Mouse (Mus musculus): ENCODE results near the gene Ppef1.
"Not testable (repeated sequence)": the region's sequence is repeated elsewhere in the genome, so short reads cannot be mapped to it uniquely, and the experiment has no call there.

The Ppef1 gene

DNA sequence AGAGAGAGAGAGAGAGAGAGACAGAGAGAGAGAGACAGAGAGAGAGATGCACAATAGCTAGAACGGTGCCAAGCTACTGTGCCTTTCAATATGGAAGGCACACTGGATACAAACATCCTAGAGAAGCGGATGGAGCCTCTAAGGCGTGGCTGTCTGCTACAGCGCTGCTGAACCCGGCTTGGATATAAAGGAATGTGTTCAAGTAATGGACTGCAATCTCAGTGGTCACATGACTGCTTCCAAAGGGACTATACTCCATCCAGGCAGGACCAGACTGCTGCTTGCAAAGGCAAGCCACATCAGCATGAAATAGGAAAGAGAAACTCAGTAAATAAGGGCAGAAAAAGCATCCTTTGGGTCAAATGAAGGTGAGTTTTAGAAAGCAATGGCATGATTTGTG lies at the start of gene Ppef1:
TSS of gene Ppef1 (minus strand) at position 116 of the 400 bp plus-strand sequence.
- no peak for DNase-seq (ENCODE audit: low spot score)

DNA sequence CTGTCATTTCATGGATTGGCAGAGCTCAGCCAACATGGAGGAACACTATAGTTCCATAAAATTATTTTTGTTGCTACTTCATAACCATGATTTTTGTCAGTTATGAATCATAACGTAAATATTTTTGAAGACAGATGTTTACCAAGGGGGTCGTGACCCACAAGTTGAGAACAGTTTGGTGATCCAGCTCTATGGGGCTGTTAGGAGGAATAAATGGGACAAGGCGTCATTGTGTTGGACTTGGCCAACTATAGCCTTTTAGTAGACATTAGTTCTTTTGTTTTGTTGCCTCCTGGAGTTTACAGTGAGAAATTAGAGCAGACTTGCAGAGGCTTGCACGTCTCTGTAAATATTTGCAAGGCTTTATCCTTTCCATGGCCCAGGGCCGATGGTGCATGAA lies 46.7 kb upstream of the Ppef1 start:
- DNase-seq (ENCODE audit: low spot score), result no peak

DNA sequence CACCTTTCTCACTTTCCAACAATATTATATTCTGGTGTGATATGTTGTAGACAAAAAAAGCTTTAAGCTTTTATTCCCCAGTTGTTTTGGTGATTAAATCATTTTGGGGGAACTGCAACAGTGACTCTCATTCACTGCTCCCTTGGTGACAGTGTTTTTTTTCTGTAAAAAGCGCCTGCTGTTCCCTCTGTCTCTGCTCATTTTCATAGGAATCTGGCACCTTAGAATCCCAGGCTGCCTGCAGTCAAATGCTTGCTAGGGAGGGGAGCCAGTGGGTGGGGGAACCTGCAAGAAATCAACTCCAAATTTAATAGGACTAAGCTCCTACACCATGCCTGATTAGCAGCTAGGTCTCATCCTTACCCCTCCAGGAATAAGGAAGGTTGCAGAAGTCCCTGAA lies 37.5 kb upstream of the Ppef1 start:
- DNase-seq (ENCODE audit: low spot score), result peak; percentile 19

DNA sequence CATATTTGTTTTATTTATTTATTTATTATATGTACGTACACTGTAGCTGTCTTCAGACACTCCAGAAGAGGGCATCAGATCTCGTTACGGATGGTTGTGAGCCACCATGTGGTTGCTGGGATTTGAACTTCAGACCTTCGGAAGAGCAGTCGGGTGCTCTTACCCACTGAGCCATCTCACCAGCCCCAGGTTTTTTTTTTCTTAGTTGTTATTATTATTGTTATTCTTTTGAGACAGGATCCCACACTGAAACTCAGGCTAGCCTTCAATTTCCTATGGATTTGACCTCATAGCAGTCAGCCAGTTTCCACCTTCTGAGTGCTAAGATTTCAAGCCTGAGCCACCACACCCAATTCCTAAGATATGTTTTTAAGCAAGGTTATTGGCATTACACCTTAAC lies 34.1 kb upstream of the Ppef1 start:
- not testable (repeated sequence) for DNase-seq (ENCODE audit: low spot score)

DNA sequence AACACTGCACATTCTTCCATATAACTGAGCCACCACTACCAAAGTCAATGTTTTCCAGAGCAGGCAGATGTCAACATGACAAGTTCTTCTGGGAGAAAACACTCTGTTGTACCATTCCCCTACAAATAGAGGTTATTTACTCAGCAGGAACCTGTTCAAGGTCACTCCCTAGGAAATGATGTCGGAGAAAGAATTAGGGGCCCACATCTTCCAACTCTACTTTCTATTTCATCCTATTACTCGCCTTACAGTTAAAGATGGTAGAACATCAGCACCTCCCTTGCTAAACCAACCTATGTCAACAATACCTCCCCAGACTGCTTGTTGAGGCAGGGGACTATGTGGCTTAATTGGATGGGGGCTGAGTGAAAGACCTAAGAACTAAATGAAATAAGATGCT lies 32.1 kb upstream of the Ppef1 start, which contains the start of gene Rs1:
TSS of gene Rs1 (plus strand) at position 301 of the 400 bp plus-strand sequence.
- DNase-seq (ENCODE audit: low spot score), result no peak

DNA sequence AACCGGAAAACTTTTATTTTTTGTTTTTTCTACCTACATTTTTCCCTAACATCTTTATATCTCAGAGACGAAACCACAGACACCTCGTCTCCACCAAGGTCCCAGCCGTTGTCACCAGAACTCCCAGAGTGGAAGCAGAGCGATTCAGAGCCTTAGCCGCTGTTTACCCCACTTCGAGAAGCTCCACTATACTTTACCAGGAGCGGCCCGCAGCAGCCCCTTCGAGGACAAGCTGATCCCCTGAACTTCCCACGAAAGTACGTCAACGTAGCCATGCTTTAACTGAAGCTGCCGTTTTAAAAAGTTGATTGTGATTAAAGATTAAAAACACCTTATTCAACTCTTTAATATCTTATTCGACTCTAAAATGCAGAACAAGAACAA lies 30.7 kb upstream of the Ppef1 start:
- no peak for DNase-seq (ENCODE audit: low spot score)

DNA sequence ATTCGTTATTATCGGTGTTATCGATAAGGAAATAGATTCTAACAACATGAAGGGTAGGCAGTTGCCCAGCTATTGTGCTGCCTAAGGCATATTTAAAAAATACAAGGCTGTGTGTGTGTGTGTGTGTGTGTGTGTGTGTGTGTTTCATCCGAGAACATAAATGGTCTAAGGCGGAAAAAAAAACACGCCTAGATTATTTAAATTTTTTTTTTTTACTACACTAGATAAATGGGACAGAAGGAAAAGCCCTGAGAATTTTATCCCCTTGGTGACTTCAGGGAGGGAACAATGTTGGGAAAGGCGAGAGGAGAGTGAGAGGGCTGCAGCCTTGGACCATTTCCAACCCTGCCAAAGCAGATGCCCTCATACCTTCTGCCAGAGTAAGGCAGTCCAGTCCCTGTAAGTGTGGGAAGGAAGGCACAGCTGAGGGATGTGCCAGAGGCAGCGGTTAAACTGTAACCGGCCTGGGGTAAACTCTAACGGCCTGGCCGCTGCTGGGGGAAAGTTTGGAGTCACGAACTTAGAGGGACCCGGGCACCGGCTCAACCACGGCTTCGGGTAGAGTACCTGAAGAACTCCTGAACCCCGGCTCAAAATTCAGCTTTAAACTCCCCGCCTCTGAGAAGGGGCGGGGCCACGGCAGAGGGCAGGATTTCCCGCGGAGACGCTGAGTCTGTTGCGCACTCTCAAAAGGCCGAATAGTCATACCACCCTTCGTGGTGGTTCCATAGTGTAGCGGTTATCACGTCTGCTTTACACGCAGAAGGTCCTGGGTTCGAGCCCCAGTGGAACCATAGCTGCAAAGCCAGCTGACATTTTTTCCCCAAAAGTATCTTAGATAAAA lies 30.0 kb upstream of the Ppef1 start:
- DNase-seq (ENCODE audit: low spot score), result peak; percentile 89

DNA sequence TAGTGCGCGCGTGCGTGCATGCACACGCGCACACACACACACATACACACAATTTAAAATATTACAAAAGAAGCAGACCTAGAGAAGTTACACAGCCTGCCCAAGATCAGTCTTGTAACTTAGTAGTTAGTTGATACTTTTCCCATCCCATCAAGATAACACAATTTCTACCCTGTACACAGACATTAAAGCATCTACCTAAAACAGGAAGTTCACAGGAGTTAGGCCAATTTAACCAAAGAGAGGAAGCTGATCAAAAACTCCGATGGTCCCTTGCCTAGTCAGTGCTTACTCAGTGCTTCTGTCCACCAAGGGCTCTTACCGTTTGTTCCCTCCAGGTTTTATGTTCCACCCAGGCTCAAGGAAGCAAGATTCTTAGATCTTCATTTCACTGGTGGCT lies 15.2 kb upstream of the Ppef1 start:
- DNase-seq (ENCODE audit: low spot score), result no peak

DNA sequence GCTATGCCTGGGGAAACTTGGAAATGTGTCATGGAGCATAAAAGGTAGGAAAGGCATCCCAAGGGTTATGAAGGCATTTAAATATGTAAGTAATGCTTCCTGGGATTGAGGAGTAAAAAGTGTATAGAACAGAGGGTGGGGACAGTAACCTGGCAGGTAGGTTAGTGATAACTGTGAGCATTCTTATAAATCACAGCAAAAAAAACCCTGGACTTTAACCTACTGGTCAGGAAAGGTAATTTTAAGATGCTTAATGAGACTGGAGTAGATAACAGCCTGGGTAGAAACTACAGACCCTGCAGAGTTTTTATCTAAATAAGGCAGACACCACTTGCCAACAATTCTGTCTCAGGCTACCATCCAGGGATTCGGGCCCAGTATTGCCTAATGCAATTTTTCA lies 13.1 kb upstream of the Ppef1 start:
- DNase-seq (ENCODE audit: low spot score), result no peak

DNA sequence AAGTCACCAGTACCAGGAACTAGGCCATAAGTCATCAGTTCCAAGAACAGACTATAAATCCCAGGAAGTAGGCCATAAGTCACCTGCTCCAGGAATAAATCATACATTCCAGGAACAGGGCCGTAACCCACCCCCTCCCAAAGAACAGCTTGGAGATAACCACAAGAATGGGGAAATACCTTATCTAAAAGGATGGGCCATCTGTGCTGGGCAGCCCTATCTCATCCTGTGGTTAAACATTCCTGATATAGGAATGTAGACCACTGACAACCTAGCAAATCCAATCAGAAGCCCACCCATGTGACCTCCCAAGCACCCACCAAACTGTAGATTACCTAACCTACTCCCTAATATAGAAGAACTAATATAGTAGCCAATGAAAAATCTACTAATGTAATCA lies 9.8 kb upstream of the Ppef1 start:
- no peak for DNase-seq (ENCODE audit: low spot score)

DNA sequence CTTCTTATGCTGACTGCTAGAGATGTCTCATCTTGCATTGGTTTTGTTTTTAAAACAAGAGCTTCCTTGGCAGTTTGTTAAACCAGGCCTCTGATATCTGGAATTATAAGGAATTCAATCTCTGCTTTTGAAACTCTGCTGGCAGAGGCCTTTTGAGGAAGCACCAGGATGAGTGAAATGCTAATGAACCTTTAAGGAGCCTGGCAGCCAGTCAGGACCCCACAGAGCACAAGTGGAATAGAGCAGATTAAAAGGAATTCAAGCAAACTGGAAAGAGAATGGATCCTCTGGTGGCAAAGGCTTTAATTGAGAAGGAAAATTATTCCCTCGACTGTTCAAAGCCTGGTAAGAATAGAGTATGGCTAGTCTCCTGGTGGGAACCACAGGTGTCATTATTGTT lies 36.4 kb downstream of the Ppef1 start:
- no peak for DNase-seq (ENCODE audit: low spot score)

DNA sequence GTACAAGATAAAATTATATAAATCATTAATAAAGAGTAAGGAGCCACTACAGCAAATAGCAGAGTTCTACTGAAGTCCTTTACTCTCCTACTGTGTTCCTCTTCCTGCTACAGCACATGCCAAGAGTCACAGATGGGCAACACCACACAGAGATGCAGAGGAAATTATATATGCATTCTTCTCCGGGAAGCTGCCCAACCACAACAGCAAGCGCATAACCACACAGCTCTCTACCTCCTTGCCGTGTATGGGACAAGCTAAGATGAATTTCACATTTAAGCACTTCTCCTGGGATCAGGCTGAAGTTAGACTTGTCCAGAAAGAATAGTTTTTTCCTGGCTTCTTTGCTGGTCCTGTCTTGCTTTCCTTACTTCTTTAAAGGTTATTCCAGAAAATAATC lies 44.0 kb downstream of the Ppef1 start:
- DNase-seq (ENCODE audit: low spot score), result no peak

DNA sequence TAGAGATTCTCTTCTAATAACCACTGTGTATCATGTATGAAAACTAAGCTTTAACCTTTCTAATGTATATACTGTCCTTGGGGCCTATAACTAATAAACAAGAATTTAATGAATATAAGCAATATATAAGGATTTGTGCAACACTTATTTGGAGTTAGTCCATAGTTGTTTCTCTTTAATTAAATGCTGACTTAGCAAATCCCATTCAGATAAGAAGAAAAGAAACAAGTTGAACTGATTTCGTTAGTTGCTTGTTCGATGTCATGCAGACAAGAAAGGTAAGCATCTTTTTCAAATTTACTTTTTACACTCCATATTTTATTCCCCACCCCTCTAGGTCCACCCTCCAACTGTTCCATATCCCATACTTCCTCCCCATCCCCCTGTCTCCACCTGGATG lies 45.5 kb downstream of the Ppef1 start:
- no peak for DNase-seq (ENCODE audit: low spot score)

DNA sequence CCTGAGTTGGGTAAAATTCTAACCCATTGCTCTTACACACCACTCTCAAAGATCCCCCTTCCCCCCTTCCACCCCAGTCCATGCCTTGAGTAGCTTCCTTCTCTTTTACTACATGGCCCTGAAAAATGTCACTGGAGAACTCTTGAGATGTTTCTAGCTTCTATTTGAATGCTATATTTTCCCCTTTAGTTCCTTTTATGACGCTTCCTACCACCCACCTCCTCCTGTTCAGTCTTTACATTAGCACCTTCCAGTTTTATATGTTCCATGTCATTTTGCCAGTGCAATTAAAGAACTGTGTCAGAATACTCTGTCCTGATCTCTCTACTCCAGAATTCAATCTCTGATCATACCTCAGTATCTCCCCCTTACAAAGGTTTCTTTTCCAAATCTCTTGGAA lies 65.6 kb downstream of the Ppef1 start:
- DNase-seq (ENCODE audit: low spot score), result no peak

DNA sequence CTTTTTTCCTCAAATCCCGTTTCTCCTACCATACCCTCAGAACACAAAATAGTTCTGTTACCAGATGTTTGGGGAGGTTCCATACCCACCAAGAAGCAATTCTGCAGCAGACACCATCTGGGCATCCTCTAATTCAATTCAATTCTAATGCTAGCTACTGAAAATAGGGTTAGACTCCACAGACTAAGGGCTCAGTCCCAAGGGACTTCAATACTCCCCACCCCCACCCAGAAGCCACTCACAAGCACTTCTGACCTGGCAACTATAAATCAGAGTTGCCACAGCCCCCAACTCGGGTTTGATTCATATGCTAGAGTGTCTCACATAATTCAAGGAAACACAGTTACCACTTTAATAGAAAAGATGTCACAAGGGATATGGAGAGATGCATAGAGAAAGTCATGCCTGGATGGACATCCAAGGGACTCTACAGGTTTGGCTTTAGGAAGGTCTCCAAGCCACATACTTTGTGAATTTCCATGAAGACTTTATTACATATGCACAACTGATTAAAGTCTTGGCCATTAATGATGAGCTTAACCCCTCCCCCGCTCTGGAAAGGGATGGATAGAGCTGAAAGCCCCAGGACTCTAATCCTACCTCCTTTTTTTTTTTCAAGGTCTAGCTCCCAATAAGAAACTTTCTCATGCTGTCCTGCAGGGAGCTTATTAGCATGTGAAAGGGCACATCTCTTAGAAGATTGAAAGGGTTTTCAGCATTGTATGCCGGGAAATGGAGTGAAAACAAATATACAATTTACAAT lies 124.5 kb downstream of the Ppef1 start:
- DNase-seq (ENCODE audit: low spot score), result no peak

DNA sequence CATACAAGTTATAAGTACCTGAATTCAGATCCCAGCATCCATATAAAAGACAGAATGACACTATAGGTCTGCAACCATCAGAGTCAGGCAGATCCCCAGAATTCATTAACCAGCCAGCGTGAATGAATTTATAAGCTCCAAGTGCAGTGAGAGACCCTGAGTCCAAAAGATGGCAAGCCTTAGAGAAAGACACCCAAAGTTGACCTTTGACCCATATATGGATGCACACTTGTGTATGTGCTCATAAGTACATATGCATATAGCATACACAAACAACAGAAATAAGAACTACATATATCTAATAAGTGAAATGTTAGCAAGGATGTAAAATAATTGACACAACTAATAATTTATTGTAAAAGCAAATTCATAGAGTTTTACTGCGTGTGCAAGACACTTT lies 125.1 kb downstream of the Ppef1 start:
- no peak for DNase-seq (ENCODE audit: low spot score)

DNA sequence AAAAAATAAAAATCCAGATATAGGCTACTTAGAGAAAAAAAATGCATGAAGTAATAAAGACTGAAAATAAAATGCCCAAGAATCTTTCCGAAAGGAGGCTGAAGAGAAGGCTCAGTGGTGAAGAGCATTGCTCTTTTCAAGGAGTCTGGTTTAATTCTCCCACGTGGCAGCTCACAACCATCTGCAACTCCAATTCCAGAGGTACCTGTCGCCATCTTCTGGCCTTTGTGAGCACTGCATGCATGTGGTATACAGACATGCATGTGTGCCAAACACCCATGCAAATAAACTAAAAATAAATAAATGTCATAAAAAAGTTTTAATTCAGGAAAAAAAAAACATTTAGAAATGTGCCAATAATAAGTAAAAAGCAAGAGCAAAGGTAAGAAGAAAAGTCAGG lies 125.7 kb downstream of the Ppef1 start:
- DNase-seq (ENCODE audit: low spot score), result no peak

DNA sequence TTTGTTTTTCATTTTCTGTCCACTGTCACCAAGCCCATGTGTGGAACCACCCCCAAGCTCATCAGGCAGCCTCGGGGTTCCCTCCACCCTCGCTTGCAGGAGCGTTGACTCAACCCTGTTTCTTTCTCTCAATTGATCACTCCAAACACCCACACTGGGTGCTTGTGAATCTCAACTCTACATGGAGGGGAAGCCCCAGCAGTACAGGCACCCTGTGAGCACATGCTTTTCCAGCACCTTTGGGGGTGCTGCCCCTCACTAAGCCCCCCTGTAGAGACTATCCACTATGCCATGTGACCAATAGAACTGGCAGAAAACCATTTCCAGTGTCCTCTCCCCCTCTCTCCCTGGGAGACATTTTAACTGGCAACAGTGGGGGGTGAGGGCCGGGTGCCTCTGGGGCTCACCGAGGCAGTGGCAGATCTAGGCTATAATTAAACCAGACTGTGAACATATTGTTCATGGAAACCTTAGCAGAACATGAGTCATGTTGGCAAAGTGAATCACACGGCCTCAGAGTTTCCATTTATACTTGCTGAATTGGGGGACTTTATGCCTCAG lies 131.5 kb downstream of the Ppef1 start:
- peak; percentile 43 for DNase-seq (ENCODE audit: low spot score)

DNA sequence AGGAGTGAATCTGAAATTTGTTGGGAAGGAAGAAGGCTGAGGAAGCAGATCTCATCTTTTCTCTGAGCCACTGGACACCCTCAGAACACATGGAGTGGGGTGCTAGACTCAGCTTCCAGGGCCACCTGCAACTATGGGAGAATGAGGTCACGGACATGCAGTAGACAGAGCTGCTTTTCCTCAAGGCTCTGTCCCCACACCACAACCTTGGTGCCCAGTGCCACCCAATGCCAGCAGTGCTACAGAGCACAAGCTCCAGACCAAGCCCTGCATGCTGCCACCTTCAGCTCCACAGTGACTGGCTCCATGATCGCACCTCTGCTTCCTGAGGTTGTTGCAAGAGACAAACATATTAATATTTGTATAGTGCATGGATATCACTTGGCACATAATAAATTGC lies 132.2 kb downstream of the Ppef1 start:
- no peak for DNase-seq (ENCODE audit: low spot score)

DNA sequence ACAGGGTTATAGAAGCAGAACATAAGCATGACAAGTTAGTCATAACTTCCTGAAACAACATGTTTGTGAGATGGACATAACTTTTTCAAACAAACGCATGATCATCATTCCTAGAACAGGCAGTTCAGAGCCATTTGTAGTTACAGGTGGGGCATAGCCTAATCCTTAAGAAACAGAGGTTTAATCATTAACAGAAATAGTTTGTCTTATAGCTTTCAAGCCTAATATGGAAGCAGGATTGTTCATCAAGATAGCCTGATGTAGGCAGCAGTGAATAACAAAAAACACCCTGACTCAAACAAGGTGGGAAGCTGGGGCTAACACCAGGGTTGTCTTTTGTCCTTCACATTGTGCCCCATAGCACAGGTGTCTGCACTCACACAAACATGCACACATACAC lies 132.8 kb downstream of the Ppef1 start:
- no peak for DNase-seq (ENCODE audit: low spot score)

DNA sequence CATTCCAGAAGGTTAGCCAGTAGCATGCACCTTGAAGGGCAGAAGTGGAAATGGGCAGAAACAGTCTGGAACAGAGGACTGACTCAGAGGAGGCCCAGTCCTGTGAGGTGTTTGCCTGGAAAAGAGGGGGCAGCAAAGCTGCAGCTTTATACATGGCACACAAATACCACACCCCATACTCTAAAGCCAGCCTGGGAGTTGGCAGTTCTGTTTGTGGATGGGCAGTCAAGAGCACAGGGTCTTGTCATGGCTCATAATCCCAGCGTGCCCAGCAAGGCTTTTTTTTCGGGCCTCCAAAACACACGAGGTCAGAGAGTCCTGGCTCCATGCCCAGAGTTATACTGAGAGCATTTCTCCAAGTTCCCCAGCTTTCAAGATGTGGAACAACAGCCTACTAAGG lies 134.5 kb downstream of the Ppef1 start:
- no peak for DNase-seq (ENCODE audit: low spot score)

DNA sequence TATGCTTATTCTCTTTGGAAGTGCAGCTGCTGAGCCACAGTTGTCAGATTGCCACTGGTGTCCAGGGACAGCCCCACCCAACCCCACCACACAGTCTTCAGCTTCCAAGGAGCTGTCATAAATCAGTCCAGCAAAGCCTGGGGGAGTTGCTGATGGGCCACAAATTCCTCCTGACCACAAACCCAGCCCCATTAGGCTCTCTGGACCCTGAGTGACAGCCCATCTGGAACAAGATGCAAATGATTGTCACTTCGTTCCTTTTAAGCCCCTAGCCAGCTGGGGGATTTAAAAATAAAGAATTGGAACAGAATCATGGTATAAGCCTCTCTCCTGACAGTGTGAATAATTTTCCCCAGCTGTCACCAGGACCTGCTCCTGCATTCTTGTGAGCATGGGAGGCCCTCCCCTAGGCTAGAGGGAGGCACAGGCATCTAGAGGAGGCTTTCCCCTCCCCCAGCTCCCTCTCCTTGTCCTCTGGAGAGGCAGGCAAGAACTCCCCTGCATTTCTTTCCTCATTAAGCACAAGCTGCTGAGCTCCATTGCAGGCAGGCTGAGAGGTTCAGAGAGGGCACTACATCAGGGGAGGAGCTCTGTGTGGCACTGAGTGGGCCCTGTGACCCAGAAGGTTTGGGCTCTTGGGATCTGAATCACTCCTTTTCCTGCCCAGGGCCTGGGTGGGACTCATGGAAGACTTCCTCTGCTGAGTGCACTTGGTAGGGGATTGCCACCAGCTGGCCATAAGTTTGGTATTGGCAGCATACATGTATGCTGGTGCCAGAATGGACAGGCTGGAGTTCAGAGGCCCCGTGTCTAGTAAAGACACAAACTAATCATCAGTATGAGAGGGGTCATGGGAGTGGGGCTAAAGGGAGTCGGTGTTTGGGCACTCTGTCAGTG lies 136.8 kb downstream of the Ppef1 start:
- no peak for DNase-seq (ENCODE audit: low spot score)
